Mouse (Mus musculus): ENCODE data around the gene Thbd.

GRCm38 (mm10) chr2:148393846-148394245 lies 14.1 kb downstream of the Thbd start:
- TF ChIP-seq CTCF (IDR thresholded peaks at IDR 0.05; ENCODE audit: insufficient read depth, low read length): no peak
- no peak for TF ChIP-seq POLR2A (IDR thresholded peaks at IDR 0.05; ENCODE audit: borderline replicate concordance, extremely low read depth, low read depth, low read length)

Data from lung, adult 2 months (tissue).